Mouse (Mus musculus): ENCODE results near the gene Gm39115.
A peak's percentile ranks its signal among the peaks of the same experiment; 100 is the strongest.
"Not testable (repeated sequence)": the region's sequence is repeated elsewhere in the genome, so short reads cannot be mapped to it uniquely, and the experiment has no call there.

Gene Gm39115

DNA sequence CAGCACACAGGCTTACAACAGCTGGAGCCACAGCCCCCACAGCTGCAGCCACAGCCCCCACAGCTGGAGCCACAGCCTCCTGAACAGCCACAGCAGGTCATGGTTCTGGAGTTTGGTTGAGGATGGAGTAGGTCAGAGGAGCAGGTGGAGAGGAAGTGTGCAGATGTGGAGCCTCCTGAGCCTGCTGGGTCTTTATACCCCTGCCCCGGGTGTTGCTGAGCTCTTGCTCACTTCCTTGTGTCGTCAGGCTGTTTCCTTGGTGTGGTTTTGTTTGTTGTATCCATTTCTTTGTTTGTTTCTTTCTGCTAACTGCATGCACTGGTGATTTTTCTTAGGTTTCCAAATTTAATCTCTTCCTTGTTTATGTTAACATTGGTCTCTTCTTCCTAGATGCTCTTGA is at the start of gene Gm39115:
Gene Gm39115 (minus strand): TSS at position 101 of the 400 bp plus-strand sequence.
- DNase-seq, result not testable (repeated sequence)

DNA sequence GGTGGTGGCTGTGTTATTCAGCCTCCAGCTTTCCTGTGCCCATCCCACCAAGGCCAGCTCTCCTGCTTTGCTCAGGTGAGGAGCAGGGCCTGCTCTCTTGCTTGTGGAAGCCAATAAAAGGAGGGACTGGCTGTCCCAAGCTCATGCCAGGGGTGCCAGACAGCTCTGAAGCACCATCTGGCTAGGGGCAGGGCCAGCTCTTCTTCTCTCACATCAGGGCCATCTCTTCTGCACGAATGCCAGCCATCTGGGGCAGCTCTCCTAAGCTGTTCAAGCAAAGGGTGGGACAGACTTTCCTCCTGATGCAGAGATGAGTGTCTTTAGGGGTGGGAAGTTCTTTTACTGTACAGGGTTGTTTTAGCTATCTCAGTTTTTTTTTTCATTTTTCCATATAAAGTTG is 45.2 kb upstream of the Gm39115 start:
- DNase-seq, result no peak

DNA sequence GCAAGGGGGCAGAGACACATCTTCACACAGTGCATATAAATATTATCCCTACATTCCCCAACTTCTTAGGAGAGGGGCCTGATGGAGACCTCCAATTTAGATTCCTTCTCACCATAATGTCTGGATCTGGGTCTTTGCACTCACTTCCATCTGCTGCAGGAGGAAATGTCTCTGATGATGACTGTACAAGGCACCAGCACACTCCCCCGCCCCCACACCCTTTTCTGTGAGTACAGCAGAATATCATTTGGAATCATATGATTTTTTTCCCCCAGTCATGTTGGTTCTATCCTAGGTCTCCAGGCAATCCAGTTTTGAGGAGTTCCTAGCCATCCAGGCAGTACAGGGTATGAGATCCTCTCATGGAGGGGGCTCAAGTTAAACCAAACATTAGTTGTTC is 42.9 kb upstream of the Gm39115 start:
- no peak for DNase-seq

DNA sequence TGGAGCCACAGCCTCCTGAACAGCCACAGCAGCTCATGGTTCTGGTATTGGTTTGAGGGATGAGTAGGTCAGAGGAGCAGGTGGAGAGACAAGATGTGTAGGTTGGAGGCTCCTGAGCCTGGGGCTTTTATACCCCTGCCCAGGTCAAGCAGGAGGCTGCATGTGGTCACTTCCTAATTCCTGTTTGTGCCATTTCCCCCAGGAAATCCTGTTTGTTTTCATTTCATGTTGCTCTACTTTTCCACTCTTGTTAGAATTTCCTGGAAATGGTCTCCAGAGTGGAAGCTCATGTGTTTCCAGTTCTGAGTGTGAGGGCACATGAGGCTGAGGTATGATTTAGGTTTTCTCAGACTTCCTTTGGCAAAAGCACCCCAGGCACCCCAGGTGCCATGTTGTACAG is 40.1 kb upstream of the Gm39115 start, which contains the start of gene Krtap5-2:
Gene Krtap5-2 (minus strand): TSS at position 101 of the 400 bp plus-strand sequence.
- DNase-seq, result not testable (repeated sequence)

DNA sequence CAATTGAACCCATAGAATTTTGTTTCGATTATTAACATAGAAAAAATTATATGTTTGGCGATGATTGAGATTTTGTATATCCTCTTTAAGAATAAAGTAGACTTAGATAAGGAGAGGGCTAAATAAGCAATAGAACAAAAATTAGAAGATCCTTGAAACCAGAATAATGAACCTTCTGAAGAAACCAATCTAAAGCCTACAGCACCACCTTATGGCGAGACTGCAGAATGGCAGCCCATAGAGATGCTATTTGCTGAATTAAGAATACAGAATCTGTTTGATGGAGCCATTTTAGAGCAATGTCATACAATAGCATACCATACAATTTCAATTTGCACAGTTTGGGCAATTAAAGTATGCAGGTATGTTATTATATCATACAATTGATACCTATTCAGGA is 34.0 kb upstream of the Gm39115 start:
- peak; percentile 16 for DNase-seq

DNA sequence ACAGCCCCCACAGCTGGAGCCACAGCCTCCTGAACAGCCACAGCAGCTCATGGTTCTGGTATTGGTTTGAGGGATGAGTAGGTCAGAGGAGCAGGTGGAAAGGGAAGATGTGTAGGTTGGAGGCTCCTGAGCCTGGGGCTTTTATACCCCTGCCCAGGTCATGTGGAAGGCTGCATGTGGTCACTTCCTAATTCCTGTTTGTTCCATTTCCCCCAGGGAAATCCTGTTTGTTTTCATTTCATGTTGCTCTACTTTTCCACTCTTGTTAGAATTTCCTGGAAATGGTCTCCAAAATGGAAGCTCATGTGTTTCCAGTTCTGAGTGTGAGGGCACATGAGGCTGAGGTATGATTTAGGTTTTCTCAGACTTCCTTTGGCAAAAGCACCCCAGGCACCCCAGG is 29.8 kb upstream of the Gm39115 start, which contains the start of gene Gm4553:
Gene Gm4553 (minus strand): TSS at position 101 of the 400 bp plus-strand sequence.
- DNase-seq, result not testable (repeated sequence)

DNA sequence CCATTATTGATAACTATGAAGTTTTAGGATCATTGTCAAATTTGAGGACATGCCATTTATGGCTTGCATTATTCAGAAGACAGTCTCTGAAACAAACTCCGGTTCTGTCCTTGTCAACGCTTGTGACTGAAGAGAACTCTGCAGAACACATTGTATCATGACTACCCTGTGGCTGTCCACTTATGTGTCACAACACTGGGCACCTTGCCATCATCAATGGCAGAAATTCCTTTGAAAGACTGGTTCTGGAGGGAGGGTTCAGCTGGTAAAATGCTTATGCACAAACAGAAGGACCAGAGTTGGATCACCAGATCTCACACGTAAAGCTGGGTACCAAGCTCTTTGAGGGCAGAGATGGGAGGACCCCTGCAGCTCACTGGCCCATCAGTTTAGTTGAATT is 23.5 kb upstream of the Gm39115 start:
- no peak for DNase-seq

DNA sequence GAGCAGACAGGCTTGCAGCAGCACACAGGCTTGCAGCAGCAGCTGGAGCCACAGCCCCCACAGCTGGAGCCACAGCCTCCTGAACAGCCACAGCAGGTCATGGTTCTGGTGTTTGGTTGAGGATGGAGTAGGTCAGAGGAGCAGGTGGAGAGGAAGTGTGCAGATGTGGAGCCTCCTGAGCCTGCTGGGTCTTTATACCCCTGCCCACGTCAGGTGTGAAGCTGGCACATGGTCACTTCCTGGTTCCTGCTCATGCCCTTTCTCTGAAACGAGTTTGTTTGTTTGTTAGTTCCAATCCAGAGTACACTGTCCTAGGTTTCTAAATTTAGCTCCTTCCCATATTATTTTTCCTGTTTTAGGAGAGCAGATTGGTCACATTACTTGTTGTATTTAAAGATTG is 21.2 kb upstream of the Gm39115 start, which contains the start of gene Gm29735:
Gene Gm29735 (minus strand): TSS at position 101 of the 400 bp plus-strand sequence.
- not testable (repeated sequence) for DNase-seq

DNA sequence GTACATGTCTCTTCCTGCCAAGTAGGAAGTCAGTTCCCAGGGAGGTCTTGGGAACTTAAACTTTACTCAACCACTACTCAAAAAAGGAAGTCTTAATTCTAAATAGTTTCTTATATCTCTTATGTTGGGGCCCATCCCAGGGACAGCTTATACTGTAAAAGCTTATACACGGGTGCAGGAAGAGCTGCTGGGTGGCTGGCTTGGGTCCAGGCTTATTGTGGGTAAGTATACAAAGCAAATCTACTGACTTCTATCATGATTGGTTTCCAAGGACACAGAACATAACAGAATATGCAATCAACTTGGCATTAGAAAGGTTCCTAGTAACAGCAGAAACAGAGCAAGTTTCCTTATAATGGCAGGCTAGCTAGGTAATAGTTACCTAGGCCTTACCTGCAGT is 19.5 kb upstream of the Gm39115 start:
- no peak for DNase-seq

DNA sequence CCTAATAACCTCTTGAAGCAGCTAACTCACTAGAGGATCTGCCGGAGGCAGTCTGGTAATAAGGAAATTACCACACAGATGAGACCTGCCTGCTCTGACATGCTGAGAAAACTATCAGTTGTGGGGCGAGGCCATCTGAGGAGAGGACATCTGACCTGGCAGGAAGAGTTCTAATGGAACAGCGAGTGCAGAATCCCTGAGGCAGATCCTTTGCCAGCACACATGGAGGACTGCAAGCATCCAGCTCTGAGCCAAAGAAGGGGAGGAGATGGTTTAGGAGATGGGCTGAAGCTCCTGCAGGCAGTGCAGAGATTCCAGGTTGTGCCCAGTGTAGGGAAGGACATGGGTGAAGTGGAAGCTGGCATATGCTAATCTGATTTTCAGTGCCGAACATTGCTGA is 16.4 kb upstream of the Gm39115 start:
- no peak for DNase-seq

DNA sequence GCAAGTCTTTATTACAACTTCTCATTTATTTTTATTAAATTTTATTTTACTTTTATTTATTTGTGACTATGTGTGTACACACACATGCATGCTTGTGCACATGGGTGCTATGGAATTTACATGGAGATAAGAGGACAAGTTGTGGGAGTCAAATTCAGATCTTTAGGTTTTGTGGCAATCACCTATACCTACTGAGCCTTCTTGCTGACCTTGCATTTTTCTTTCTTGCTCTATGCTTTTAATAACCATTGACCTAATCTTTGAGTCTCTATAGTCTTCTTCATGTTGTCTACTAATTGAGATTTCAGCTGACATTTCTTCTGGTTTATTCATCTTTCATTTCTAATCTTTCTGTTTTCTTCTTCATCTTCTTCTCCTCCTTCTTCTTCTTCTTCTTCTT is 12.8 kb upstream of the Gm39115 start:
- no peak for DNase-seq

DNA sequence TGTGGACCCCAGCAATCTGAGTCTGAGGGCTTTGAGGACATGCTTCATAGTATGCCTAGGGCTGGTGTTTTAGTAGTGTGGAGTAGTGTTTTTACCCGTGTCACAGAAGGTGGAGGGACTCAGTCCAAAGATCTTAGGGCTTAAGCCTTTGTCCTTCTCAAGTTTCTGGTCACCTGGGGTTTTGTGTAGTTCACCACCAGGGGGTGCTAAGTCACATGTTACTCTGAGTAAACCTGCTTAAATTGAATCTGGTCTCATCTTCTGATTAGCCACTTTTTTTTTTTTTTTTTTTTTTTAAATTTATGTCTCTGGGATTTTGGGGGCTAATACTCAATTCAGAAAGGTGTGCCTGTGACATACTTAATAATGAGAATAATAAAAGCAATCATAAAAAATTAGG is 10.2 kb upstream of the Gm39115 start:
- DNase-seq, result peak; percentile 73

DNA sequence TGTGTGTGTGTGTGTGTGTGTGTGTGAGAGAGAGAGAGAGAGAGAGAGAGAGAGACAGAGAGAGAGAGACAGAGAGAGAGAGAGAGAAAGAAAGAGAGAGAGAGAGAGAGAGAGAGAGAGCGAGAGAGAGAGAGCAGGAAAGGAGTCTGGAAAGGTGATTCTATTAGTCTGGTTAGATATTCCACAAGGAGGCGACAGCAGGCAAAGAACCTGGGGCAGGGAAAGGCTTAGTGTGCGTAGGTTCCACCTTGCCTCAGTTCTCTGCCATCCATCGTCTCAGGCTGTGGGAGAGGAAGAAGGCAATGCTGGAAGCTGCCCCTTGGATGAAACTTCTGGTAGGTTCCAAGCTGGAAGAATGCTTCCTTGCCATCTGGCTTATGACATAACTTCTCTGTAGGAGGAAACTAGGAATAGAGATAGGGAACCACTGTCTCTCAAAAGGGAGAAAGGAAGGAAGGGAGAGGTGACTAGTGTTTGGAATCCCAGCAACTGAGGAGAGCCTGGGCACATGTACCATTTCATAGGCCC is 9.6 kb upstream of the Gm39115 start:
- no peak for DNase-seq

DNA sequence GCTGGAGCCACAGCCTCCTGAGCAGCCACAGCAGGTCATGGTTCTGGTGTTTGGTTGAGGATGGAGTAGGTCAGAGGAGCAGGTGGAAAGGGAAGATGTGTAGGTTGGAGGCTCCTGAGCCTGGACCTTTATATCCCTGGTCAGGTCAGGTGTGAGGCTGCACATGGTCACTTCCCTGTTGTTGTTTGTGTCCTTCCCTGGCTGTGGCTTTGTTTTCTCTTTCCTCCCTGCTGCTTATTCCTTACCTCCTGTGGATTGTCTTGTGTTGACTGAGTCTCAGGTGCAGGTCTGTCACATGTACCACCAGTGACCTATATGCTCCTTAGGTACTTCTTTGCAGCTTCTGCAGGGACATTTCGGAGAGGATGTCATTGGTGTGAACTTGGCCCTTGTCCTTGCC is 8.7 kb upstream of the Gm39115 start, which contains the start of gene Gm45337:
Gene Gm45337 (minus strand): TSS at position 101 of the 400 bp plus-strand sequence.
- no peak for DNase-seq

DNA sequence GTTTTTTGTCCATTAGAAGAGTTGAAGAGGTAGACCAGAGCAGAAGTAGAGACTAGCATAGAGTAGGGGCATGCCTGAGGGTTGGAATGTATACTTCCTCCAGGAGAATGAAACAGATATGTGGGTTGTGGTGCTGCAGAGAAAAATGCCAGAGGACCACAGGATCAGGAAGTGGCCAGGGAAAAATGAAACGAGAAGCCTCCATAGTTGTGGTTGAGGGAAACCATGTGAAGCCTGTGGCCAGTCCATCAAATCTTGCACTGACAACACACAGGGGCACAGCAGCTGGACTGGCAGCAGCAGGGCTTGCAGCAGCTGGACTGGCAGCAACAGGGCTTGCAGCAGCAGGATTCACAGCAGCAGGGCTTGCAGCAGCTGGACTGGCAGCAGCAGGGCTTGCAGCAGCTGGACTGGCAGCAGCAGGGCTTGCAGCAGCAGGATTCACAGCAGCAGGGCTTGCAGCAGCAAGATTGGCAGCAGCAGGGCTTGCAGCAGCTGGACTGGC is 7.7 kb upstream of the Gm39115 start:
- DNase-seq, result not testable (repeated sequence)

DNA sequence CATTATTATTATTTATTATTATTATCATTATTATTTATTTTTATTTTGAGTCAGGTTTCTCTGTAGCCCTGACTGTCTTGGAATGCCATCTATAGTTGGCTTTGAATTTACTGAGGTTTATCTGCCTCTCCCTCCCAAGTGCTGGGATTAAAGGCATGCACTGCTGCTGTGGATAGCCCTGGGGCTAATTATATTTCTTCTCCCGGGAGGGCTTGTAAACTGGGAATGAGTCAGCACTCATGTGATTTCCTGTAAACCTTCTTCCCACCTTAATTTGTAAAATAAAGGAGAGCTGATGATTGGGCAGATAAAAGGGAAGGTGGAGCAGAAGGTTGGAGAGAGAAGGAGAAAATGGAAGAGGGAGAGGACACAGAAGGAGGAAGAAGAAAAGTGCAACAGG is 4.9 kb upstream of the Gm39115 start:
- DNase-seq, result no peak

DNA sequence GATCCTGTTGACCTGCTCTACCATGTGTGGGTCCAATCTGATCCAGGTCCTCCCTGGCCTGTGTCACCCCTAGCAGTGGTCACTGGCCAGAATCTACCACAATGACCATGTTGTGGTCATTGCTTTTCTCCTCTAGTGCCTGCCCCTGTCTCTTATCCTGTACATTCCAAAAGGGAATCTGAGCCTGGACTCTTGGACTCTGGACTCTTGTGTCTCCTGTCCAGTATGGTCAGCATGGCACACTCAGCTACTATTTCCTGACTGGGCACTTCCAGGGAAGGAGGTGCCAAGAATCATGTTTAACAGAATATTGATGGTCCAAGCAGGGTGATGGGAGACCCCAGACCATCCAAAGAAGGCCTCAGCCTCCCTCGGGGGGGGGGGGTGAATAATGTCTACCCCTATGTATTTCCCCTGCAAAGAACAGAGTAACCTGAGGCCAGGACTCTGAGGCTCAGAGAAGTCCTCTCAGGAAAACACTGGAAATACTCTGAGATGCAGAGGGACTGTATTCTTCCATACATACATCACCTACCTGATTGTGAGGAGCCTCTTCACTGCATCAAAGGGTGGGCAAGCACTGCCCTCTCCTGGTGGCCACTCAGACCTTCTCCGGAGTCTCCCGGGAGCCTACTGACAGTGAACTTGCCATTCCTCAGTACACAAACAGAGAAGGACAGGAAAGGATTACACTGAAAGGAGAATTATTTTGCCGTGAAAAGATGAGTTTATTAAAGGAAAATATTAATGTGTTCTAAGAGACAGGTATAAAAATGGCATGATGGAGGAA is 1.4 kb downstream of the Gm39115 start:
- peak; percentile 77 for DNase-seq

DNA sequence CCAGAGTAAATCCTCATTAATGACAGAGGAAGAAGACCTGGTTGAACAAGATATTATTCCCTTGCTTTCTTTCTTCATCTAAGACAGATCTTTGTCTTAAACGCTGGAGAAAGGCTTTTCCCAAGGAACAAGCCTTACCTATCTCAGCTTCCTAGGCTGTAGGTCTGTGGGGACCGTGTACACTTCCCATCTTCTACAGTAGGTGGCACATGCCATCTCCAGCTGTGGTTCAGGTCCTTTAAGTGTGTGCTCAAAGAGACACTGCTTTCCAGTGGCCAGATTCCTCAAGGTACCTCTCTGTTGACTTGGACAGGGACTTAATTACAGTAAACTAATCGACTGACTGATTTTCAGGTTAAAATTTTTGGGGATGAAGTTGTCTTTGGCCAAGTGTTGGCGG is 7.0 kb downstream of the Gm39115 start:
- peak; percentile 4 for DNase-seq

DNA sequence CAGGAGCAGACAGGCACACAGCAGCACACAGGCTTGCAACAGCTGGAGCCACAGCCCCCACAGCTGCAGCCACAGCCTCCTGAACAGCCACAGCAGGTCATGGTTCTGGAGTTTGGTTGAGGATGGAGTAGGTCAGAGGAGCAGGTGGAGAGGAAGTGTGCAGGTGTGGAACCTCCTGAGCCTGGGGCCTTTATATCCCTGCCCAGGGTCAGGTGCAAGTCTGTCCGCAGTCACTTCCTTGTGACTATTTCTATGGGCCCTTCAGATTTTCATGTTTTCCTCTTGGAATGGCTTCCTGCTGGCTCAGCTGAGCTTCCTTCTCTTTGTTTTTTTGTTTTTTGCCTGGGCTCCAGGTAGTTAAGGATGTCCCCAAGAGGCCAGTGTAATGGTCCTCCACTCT is 15.2 kb downstream of the Gm39115 start, which contains the start of gene Gm45618:
Gene Gm45618 (minus strand): TSS at position 101 of the 400 bp plus-strand sequence.
- not testable (repeated sequence) for DNase-seq

DNA sequence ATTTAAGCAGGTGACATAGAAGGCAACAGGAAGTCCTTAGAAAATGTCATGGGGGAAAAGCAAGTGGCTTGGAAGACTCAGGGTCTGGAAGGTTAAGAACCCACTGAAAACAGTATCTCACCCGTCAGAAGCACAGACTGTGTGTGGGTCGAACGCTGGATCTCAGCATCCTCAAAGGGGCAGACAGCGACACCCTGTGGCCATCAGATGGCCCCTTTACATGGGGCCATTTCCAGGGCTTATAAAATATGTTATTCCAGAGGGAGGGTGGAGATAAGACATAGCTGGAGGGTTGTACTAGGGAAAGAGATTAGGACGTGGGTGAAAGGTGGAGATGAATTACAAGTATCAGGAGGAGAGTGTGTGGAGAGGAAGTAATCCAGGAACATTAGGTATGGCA is 16.2 kb downstream of the Gm39115 start:
- no peak for DNase-seq

DNA sequence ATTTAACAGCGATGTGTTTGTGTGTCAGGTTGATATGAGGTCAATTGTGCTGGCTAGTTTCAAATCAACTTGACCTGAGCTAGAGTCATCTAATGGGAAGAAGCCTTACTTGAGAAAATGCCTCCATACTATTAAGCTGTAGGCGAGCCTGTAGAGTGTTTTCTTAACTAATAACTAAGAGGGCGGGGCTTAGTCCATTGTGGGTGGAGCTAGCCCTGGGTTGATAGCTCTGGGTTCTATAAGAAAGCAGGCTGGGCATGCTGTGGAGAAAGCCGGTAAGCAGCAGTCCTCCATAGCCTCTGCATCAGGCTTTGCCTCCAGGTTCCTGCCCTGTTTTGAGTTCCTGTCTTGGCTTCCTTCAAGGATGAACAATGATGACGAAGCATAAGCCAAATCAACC is 31.1 kb downstream of the Gm39115 start:
- DNase-seq, result no peak

DNA sequence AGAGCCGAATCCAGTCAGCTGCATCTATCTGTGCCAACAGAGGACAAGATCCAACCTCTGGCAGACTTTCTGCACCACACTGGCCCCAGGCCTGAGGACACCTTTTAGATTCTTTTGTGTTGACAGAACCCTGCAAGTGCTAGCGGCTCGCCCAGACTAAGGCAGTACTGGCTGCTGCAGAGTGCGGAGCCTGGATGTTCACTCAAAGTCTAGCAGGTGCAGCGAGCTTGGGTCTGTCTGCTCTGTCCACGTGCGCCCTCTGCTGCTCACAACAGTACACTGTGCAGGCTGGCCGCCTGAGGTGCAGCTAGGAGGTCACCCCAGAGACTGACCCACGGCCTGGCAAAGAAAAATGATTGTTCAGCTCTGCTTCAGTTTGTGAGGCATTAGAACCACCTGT is 38.1 kb downstream of the Gm39115 start:
- DNase-seq, result peak; percentile 85

DNA sequence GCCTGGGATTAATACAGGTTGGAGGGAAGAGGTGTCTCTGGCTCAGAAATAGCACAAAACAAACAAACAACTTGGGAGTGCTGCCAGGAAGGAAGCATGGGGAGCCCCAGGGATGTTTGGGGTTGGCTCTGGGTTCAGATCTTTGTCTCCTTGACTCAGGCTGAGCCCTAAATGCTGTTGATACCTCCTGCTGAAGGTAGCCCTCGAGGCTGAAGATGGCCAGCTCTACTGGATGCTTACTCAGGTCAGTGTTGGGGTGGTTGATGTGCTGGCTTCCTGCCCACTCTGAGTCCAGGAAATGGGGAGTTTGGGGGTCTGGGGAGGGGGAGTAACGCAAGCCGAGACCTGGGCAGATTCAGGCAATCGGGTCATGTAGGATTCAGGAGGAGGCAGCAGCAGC is 39.1 kb downstream of the Gm39115 start:
- DNase-seq, result no peak
